Mouse (Mus musculus): ENCODE measurements around the gene Pogz.
"Not testable (repeated sequence)": the region's sequence is repeated elsewhere in the genome, so short reads cannot be mapped to it uniquely, and the experiment has no call there.

The Pogz gene

DNA sequence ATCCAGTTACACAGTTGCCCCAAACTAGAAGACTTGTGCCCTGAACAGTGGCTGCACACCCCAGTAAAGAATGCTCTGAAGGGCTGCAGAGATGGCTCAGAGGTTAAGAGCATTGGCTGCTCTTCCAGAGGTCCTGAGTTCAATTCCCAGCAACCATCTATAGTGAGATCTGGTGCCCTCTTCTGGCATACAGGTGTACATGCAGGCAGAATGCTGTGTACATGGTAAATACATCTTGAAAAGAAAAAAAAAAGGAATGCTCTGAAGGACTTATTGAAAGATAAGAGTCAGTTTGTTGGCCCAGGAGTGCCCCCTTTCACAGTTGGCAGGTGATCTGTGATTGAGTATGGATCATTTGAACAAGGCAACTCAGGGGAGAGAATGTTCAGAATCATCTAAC is 4.0 kb upstream of the Pogz start:
- no peak for DNase-seq (ENCODE audit: low read depth)

DNA sequence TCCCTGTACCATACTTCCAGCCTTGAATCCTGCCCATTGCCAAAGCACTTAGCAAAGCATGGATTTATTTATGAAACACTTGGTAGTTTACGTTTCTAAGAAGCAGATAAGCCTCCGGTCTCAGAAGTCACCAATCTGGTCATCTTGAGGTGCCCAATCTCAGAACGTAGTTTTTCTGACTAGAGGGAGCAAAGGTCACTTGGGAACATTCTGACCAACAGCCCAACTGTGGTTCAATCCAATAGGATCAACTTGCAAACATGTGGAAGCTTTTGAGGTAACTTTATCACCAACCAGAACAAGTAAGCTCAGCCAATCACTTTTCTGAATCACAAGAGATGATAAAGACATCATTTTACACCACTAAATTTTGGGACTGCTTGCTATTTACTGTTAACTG is 2.0 kb upstream of the Pogz start:
- no peak for DNase-seq (ENCODE audit: low read depth)

DNA sequence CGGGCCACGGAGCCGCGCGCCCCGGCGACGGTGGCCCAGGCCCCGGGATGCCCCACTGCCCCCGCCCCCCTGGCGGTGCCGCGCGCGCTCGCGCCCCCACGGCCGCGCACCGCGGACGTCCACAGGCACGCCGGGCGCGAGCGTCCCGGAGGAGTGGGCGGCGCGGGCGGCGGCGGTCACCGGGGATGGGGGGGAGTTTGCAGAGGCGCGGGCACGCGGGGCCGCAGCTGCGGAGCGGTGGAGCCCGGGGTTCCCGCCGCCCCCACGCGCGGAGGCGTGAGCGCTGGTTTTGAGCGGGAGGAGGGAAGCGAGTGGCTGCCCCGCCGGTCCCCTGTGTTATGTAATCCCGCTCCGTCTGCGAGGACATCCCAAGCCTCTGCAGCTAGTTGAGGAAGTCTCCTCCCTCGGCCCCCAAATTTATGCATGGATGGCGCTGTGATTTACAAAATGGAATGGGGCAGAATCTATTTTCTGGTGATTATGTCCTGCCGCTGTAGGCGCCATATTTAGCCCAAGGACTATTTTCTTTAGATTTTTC is 661 bp downstream of the Pogz start:
- no peak for DNase-seq (ENCODE audit: low read depth)

DNA sequence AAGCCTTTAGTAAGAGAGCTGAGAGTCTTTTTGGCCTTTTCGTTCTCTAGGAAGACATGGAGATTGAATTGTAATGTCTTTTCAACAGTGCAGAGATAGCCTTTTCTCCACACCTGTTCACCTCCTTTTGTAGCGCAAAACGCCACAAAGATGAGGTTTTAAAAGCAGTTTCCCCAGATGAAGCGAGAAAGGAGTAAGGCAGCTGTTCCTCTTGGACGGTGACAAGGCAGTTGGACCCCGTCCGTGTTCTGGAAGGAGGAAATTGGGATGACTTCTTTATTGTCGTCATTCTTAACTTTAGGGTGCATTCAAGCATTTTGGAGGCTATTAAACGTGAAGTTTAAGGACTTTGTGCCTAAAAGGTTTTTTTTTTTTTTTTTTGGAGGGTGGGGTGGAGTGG is 1.3 kb downstream of the Pogz start:
- DNase-seq (ENCODE audit: low read depth): no peak

DNA sequence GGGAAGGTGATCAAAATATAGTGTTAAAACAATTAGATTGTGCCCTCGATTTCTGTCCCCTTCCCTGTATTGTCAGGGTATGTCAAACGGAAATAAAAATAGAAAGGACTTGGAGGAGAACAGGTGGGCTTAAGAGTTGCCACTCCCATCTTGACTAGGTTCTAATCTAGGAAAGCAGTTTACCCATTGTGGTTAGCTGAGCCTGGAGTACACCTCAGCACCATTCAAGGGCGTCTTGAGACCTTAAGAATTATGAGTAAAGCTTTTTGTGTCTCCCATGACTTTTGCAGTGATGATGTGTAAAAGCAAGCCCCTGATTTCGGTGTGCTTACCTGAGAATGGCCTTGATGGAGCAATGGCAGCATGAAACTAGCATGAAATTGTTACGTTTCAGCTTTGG is 1.7 kb downstream of the Pogz start:
- DNase-seq (ENCODE audit: low read depth): no peak

DNA sequence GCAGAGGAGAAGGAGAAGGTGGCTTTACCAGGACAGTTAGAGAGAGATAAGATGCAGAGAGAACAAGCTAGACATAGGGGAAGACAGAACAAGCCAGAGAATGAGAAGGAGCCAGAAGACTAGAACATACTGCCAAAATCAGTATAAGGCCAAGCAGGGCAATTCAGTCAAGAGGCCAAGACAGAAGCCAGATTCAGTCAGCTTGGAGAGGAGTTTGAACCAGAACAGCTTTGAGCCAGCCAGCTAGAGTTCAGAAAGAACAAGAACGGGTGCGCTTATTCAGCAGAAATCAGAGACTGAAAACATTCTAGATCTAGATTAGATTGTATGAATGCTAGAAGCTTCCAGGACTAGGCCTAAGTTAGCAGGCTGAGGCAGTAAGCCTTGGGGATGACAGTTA is 10.0 kb downstream of the Pogz start:
- DNase-seq (ENCODE audit: low read depth): no peak

DNA sequence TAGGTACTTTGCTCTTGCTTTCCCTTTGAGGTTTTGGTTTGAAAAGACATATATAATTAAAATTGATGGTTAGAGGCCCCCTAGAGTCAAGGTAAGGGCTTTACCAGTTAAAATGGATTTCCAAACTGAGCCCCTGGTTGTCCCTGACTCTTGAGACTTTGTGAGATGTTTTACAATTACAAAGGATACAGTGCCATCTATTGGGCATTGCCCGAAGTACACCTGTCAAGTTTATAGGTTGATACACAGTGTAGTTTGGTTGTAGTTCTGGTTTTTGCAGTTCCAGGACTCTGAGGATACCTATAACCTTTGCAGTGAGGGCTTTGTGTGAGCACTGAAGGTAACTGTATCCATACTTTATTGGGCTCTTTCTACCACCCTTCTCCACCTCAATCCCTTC is 12.0 kb downstream of the Pogz start:
- no peak for DNase-seq (ENCODE audit: low read depth)

DNA sequence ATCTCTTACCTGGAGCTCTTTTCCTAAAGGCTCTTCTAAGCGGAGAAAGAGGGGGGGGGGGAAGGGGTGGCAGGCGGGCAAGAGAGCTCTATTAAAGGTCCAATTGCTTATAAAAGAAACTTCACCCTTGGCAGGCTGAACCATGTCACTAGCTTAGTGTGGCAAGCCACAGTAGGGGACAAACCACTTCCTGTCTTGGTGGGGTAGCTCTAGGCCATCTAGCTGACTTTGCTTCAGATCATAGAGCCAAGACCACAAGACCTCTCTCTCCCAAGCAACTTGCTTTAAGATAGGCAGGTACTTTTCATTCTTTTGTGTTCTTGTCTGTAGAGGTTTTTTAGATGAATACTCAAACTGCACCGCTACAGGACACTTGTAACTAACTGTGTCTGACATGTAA is 14.4 kb downstream of the Pogz start:
- DNase-seq (ENCODE audit: low read depth): no peak

DNA sequence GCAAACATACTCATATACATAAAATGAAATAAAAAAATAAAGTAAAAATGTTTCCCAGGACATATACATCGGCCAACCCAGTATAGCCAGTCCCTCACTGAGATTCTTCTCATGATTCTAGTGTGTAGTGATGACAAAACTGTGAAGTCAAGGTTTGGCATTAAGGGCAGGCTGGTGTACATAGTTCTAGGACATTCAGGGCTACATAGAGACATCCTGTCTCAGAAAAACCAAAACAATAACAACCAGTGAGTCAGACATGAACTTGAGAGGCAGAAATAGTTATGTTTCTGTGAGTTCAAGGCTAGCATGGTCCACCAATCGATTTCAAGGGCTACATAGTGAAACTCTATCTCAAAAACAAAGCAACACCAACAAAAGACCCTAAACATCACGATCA is 14.8 kb downstream of the Pogz start:
- no peak for DNase-seq (ENCODE audit: low read depth)

DNA sequence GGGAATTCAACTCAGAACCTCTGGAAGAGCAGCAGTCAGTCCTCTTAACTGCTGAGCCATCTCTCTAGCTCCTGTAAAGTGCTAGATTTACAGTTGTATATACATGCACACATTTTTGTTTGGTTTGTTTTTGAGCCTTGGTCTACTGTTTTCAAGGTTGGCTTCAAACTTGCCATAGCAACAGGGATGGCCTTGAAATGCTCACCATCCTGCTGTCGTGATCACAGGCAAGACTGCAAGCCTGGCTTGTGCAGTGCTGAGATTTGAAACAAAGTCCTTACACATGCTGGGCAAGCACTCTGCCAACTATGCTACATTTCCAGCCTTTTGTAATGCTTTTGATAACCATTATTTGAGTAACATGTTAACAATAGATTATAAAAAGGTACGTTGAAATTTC is 22.1 kb downstream of the Pogz start:
- DNase-seq (ENCODE audit: low read depth): no peak

DNA sequence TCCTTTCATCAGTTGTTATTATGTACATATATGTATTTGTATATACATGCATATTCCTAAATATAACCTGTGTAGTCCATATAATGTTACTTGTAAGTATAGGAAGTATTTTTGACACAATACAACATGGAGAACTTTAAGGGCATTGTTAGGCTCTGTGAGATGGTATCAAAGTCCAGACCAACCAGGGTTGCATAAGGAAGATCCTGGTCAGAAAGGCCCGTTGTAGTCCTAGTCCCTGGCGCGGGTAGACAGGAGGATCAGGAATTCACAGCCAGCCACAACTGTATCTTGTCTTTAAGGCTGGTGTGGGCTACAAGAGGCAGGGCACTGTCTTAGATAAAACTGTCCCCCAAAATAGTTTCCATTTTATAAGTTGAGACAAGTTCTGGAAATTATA is 31.6 kb downstream of the Pogz start:
- no peak for DNase-seq (ENCODE audit: low read depth)

DNA sequence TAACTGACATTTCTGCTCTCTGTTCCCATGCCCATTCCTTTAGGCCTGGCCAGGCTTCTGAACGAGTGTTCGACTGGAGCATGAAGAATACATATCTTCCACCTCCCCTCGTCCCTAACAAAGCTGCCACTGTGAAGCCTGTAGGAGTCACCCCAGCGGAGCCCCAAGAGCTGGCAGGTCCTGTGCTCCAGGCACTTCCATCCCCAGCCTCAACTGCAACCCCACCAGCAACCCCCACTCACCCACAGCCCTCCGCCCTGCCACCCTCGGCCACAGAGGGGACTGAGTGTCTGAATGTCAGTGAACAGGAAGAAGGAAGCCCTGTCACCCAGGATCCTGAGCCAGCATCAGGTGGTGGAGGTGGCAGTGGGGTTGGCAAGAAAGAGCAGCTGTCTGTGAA is 41.3 kb downstream of the Pogz start:
- no peak for DNase-seq (ENCODE audit: low read depth)

DNA sequence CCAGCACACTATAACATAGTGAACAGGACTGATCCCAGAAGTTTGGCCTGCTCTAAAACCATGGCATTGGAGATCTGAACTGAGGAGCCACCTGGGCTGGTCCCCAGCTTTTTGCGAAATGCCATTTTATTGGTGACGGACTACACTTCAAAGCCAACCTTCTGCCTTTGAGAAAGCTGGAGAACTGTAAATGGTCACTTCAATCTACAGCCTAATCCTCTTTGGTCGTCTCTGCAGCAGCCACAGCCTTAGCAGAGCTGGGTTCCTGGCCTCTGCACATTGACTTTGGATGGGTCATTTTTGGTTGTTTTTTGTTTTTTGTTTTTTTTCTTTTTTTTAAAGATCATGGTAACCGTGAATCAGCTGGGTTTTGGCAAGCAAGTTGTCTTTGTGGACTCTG is 44.5 kb downstream of the Pogz start:
- no peak for DNase-seq (ENCODE audit: low read depth)

DNA sequence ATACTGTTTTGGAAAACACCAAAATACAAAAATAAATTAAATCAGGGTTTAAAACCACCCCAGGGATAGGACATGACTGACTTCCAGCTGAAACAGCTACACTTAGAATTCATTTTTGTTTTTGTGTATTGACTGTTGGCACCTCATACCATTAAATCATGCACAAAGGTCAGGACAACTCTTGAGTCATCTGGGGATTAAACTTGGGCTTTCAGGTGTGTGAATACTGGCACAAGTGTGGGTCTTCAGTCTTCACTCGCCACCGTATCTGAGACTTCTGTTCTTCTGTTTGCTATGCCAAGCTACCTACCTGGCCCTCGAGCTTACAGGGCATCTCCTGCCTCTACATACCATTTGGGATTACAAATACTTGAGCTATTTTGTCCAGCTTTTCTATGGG is 45.2 kb downstream of the Pogz start:
- no peak for DNase-seq (ENCODE audit: low read depth)

DNA sequence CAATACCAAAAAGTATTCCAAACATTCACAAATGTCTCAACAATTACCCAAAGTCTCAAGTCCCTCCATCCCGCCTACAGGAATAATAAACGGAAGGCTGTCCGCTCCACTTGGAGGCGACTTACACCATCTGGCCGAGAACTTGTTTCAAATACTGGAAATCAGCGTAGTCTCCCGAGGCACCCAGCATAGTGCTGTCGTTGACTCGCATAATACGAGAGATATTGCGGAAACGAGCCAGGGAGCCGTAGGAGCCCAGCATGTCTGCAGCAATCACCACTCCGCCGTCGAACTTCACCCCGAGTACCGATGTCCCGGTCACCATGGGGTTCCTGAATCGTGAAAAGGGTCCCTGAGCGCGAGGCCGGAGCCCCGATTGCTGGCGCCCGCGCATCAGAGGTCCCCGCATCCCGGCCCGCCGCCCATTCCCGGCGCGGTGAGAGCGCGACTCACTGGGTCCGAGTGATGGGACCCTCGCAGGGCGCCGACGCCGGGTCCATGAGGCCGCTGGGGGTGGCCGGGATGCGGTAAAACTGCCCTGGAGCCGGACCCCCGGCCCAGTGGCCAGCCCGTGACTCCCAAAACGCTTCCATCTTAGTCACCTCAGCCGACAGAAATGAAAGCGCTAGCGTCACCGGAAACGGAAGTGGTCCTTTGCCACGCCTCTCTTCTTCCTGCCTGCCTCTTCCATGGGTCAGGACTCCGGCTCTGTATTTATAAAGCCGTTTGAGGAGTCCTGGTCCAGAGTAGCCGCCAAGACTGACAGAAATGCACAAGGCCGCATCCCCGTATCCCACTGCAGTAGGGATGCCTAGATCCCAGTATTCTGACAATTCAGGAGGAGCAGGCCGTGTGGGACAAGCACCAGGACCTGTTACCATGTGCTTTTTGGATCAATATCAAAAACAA is 49.2 kb downstream of the Pogz start, which contains the start of gene Psmb4:
Gene Psmb4, minus strand, starts transcription at position 646 of the 909 bp plus-strand sequence.
- peak; percentile 89 for DNase-seq (ENCODE audit: low read depth)

DNA sequence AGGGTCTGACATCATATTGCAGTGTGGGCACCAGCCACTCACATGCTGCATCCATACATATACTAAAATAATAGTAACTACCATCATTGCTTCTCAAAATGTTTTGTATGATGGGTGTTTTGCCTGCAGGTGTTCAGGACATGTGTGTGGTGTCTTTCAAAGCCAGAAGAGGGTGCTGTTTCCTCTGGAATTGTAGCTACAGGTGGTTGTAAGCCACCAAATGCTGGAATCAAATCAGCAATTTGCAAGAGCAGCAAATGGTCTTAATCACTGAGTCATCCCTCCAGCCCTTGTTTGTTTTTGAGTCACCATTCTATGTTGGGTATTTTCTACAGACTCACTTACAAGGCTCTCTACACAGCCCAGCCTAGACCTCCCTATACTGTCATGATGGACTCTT is 51.2 kb downstream of the Pogz start:
- peak; percentile 46 for DNase-seq (ENCODE audit: low read depth)

DNA sequence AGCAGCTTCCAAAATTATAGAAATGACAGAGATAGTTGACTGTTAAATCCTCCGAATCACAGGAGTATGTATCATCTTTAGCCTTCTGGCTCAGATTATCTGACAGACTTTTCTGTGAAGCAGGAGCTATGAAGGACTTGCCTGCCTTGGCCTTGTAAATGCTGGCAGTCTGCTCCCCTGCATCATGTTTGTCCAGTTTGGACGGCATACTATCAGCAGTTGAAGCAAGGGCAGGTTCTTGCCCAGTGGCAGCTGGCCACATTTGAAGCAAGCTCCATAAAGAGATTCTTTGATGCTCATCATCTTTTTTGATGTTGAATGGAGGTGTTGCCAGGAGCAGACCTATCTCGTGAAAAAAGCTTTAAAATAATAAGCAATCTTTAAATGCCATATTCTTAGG is 56.7 kb downstream of the Pogz start:
- DNase-seq (ENCODE audit: low read depth): no peak

DNA sequence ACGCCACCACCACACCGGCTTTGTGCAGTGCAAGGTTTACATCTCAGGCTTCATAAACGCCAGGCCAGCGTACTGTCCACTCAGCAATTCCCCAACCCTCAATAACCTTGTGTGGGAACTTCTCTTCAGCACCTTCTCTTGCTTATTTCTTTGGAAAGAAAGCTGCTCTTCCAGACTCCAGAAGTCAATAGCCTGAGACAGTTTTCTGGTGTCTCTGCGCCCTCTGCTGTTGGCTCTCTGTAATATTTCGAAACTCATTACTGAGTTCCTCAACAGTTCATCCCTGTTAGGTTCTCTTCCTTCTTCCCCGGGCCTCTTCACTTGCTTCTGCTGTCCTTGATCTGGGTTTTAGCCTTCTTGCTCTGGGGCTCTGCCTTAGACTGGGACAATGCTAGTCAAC is 65.4 kb downstream of the Pogz start:
- DNase-seq (ENCODE audit: low read depth): peak; percentile 55

DNA sequence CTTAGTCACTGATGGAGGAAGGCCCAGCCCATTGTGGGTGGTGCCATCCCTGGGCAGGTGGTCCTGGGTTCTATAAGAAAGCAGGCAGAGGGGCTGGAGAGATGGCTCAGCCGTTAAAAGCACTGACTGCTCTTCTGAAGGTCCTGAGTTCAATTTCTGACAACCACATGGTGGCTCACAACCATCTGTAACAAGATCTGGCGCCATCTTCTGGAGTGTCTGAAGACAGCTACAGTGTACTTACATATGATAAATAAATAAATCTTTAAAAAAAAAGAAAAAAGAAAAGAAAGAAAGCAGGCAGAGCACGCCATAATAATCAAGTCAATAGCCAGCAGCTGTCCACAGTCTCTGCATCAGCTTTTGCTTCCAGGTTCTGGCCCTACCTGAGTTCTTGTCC is 67.4 kb downstream of the Pogz start:
- not testable (repeated sequence) for DNase-seq (ENCODE audit: low read depth)

DNA sequence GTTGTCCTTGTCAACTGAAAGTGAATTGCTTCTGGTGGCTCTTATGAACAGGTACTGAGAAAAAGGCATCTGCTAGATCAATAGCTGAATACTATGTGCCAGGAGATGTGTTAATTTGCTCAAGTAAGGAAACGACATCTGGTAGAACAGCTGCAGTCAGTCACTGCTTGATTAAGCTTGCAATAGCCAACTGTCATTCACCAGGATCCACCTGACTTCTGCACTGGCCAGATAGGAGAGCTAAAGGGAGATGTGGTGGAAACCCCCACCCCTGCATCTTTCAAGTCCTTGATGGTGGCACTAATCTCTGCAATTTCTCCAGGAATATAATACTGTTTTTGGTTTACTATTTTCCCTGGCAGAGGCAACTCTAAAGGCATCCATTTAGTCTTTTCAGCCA is 69.1 kb downstream of the Pogz start:
- no peak for DNase-seq (ENCODE audit: low read depth)

DNA sequence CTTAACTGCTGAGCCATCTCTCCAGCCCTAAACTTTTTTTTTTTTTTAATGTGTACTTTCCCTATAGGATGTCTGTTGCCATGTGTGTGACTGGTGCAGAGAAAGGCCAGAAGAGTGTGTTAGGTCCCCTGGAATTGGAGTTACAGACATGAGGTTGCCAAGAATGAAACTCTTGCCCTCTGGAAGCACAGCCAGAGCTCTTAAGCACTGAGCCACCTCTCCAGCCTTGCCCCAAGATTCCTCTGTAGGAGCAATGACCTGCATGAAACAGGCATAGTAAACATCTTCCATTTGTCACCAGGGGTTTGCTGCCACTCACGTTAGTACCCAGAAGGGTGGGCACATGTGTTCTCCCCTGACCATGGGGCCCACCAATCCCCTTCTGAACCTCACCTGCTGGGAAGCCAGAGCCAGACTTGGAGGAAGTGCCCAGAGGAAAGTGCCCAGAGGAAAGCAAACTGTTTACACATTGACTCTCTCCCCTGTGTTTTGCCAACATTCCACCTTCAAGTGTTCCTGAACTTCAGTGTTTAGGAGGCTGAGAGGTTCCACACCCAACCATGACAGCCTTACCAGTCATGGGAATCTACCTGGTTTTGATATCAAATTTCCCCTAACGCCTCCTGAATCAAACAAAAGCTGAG is 73.8 kb downstream of the Pogz start:
- no peak for DNase-seq (ENCODE audit: low read depth)

DNA sequence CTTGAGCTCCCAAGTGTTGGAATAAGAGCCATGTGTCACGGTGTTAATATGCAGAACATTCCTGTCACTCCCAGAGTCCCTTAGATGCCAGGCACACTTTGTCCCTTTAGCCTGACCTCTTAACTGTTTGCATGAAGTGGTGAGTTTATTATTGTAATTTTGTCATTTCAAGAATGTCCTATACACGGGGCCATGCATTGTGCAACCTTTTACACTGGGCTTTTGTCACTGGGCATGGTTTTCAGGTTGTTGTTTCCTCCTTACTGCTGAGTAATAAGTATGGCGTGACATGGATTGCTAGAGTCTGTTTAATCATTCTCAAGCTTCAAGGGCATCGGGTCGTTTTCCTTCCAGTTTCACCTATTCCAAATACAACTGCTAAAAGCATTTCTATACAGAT is 76.4 kb downstream of the Pogz start:
- DNase-seq (ENCODE audit: low read depth): no peak

Data from c-Kit-positive CD71-negative TER-119-negative erythroid progenitor cells, embryonic 14.5 days (primary cell).